Mouse (Mus musculus) testis, adult 2 months (tissue): ENCODE data around the gene Pbx4.

Experiments
- CTCF ChIP-seq: fragments of 200-500 bp; IDR thresholded peaks from 2 replicates; pipeline ENCODE4 v1.5.1; 2012; ENCODE audit warnings: low read depth, mild to moderate bottlenecking, inconsistent platforms, low read length, moderate library complexity; ENCODE audit not compliant: control insufficient read depth, insufficient read depth, insufficient replicate concordance
- POLR2A ChIP-seq: fragments of 200-500 bp; IDR thresholded peaks from 2 replicates; pipeline ENCODE4 v1.6.1; 2012; ENCODE audit warnings: low read depth, mild to moderate bottlenecking, inconsistent platforms, low read length, moderate library complexity; ENCODE audit not compliant: control insufficient read depth

DNA sequence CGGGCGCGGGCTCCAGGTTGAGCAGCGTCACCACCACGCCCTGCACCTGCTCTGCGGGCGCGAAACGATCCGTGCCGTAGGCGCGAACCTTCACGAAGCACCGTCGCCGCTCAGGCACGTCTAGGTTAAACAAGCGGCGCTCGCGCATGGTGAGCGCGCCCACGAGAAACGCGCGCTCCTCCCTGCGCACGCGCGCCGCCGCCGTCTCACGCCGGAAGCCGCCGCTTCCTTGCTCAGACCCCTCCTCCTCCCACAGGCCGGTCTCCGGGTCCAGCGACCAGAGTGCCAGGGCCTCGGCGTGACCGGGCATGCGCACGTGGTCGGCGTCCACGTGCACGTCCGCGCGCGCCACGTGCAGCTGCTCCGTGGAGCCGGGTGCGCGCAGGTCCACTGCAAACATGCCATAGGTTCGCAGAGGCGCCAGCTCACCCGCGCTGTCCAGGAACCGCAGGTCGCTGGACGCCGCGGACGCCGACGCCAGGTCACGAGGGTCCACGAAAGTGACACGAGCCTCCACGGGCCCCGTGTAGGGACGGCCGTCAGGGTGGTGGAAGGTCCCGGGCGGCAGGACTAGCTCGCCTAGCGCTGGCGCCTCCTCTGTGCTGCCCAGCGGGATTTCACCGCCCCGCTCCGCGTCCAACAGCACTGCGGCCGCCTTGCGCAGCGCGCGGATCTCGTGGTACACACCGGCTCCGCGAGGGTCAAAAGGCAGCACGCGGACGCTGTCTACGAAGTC lies 49.9 kb downstream of the Pbx4 start:
- TF ChIP-seq CTCF (no peak), POLR2A (0 out of 2 replicates have a peak, but pooled peaks have one; percentile 9)
